10 mouse cellular contexts compared by ENCODE assay signal in the genomic region with DNA sequence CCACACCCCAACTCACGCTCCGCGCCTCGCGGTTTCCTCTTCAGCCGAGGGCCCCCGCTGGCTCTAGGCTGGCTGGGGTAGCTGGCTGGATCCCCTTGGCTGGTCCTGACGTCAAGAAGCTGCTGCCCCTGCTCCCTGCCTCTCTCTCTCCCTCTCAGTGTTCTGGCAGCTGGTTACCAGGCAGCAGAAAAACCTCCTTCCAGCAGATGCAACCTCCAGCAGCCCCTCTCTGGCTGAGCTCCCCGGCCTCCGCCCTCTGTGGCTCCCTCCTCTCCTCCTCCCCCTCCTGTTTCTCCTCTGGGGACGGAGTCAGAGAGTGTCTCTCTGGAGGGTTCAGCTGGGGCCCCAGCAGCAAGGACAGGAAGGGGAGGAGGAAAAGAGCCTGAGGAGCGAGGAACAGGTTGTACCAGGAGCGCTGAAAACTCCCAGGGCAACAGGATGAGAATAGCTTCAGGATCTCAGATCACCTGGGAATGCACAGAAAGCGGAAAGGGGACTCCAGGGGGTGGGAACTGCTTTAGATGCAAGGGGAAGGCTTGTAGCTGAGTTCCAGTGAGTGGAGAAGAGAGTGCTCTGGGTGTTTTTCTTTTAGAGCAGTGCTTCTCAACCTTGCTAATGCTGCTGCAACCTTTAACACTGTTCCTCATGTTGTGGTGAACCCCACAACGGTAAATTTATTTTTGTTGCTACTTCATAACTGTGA. TPM values are rescaled to one million over a fixed set of nuclear protein-coding genes. Genes with fewer than 3 reads are reported as not detected.
DNase-seq lines count a peak whose midpoint lies in the region; ATAC-seq and TF ChIP-seq lines count a peak whose summit lies in the region.
"Had no signal": no experiment of that assay in that cellular context is flagged by ENCODE, and none has a peak within 500 bp of the region (broad histone marks: within the 10 kb centered on the region; RNA-seq: fewer than 3 reads in every experiment).

A gene (minus strand): TSS at position 205 of the 703 bp plus-strand sequence.

- no peak for TF ChIP-seq CTCF in G1E (IDR thresholded peaks at IDR 0.05; ENCODE audit: low read depth, low read length)

- H3K4me3 ChIP-seq in G1E (ENCODE audit: low read depth, low read length), result peak within 1 kb of the TSS; percentile 7; the same call in 1 of the 2 replicates
- H3K4me3 ChIP-seq in hindbrain, embryonic 13.5 days, result peak within 1 kb of the TSS; percentile 22
- peak within 1 kb of the TSS; percentile 32 for H3K4me3 ChIP-seq in midbrain, embryonic 12.5 days
- H3K4me3 ChIP-seq: erythroblast, embryonic 14.5 days had no signal

- H3K4me1 ChIP-seq in G1E (ENCODE audit: insufficient read depth, low read depth, low read length), result no peaks in the 10 kb centered on the region
- peaks cover 23% of the 10 kb centered on the region for H3K4me1 ChIP-seq in hindbrain, embryonic 13.5 days (replicated peaks)
- peaks cover 22% of the 10 kb centered on the region for H3K4me1 ChIP-seq in midbrain, embryonic 12.5 days

- peak; percentile 17 to 35 for DNase-seq in adrenal gland, adult (ENCODE audit: inconsistent age in 2 of 2, low spot score in 1 of 2)
- DNase-seq in adrenal gland, postnatal 4 days (ENCODE audit: low spot score in 2 of 2), result no peak
- no peak for DNase-seq in G1E (ENCODE audit: low spot score)
- DNase-seq in gastrocnemius, adult 18-20 months (ENCODE audit: low spot score), result peak; percentile 30
- DNase-seq in spleen, postnatal 14 days (ENCODE audit: low spot score in 2 of 2), result no peak
- DNase-seq in cerebellum, adult 11-12 months, result no peak

- ATAC-seq in G1E (ENCODE audit: extremely low read depth, insufficient number of reproducible peaks, low FRiP score, poor library complexity, severe bottlenecking), result no peak
- ATAC-seq in hindbrain, embryonic 13.5 days (ENCODE audit: low FRiP score), result peak; percentile 87
- peak; percentile 81 for ATAC-seq in midbrain, embryonic 12.5 days (ENCODE audit: low FRiP score, low read depth)

- peaks cover 63% of the 10 kb centered on the region for H3K9me3 ChIP-seq in G1E (replicated peaks)
- H3K9me3 ChIP-seq in hindbrain, embryonic 13.5 days, result no peaks in the 10 kb centered on the region
- H3K9me3 ChIP-seq in midbrain, embryonic 12.5 days, result no peaks in the 10 kb centered on the region

- H3K27me3 ChIP-seq in G1E (ENCODE audit: insufficient read depth, low read length), result no peaks in the 10 kb centered on the region
- peaks cover 24% of the 10 kb centered on the region for H3K27me3 ChIP-seq in hindbrain, embryonic 13.5 days
- H3K27me3 ChIP-seq in midbrain, embryonic 12.5 days, result peaks cover 31% of the 10 kb centered on the region

- no peaks in the 10 kb centered on the region for H3K36me3 ChIP-seq in G1E (replicated peaks)
- H3K36me3 ChIP-seq in hindbrain, embryonic 13.5 days, result no peaks in the 10 kb centered on the region
- H3K36me3 ChIP-seq in midbrain, embryonic 12.5 days, result no peaks in the 10 kb centered on the region

- H3K27ac ChIP-seq in hindbrain, embryonic 13.5 days, result peak within 1 kb of the TSS; percentile 24; the same call in 1 of the 2 replicates
- H3K27ac ChIP-seq in midbrain, embryonic 12.5 days (replicated peaks), result peak within 1 kb of the TSS; percentile 68

- 1% methylated on average over 15 of the region's 15 CpGs for WGBS in hindbrain, embryonic 13.5 days
- 1% methylated on average over 15 of the region's 15 CpGs for WGBS in midbrain, embryonic 12.5 days

- peak within 1 kb of the TSS; percentile 63 for H3K9ac ChIP-seq in hindbrain, embryonic 13.5 days
- H3K9ac ChIP-seq in midbrain, embryonic 12.5 days (replicated peaks), result 0 out of 2 replicates have a peak within 1 kb of the TSS, but pooled peaks have one; percentile 37

- peak within 1 kb of the TSS; percentile 55 for H3K4me2 ChIP-seq in hindbrain, embryonic 13.5 days
- H3K4me2 ChIP-seq in midbrain, embryonic 12.5 days (replicated peaks), result peak within 1 kb of the TSS; percentile 56

RNA-seq across cellular contexts. Expression of the gene that starts here (rescaled TPM):
- total RNA-seq in adrenal gland, postnatal 4 days (2021), result 1 to 10 TPM; 6.3 to 6.8 TPM
- not detected in 2 replicates for total RNA-seq in G1E (2014; fragmentation: Nextera tagmentation)
- total RNA-seq in G1E (2017), result 0.06 TPM in 1 of 2 replicates, not detected in the other
- polyA plus RNA-seq in G1E (2012), result not detected in 2 replicates
- 1 to 10 TPM; 4.0 to 5.9 TPM for total RNA-seq in gastrocnemius, adult 18-20 months (2021)
- polyA plus RNA-seq in hindbrain, embryonic 13.5 days (2015; fragmentation: Nextera tagmentation; extraction: Ambion mirVana), result 2.2 and 2.4 TPM in 2 replicates
- polyA plus RNA-seq in midbrain, embryonic 12.5 days (2016; fragmentation: Nextera tagmentation; extraction: Ambion mirVana), result 2.4 and 5.7 TPM in 2 replicates
- total RNA-seq: neutrophil, adult 5-6 weeks had no signal
- polyA plus RNA-seq: erythroblast, embryonic 14.5 days had no signal

Comparison
In these comparisons a context has a peak if more than half of its experiments do, and no peak if none do; other contexts are left out.
1. RNA of the gene that starts here (total RNA-seq): 6.3 to 6.8 TPM in adrenal gland, postnatal 4 days and 4.0 to 5.9 TPM in gastrocnemius, adult 18-20 months; 0.06 TPM in G1E; every median in the first group is over 4 times any median in the second.
2. DNase-seq: peak in adrenal gland, adult (2 of 2) and gastrocnemius, adult 18-20 months (single experiment); none in adrenal gland, postnatal 4 days (0 of 2), G1E (single experiment), spleen, postnatal 14 days (0 of 2) and cerebellum, adult 11-12 months (single experiment).
3. Peak in every context shown above with its lines, with median percentiles within 50 percentile points of each other: H3K4me3 ChIP-seq.